Mouse (Mus musculus) myocyte (in vitro differentiated cells): ENCODE measurements around the gene Tmem208.

Experiments
- MAX ChIP-seq: IDR thresholded peaks from one replicate; pipeline ENCODE4 v1.6.1; 2011; ENCODE audit warnings: low read depth, mild to moderate bottlenecking, control low read depth
- MYOD1 ChIP-seq, 3 experiments: IDR thresholded peaks; one replicate each; pipeline ENCODE4 v1.6.1; 2011; ENCODE audit warnings: control low read depth in 2 of 3, low read depth in 2 of 3, mild to moderate bottlenecking in 2 of 3, moderate library complexity in 1 of 3; ENCODE audit not compliant: insufficient read length in 2 of 3, control insufficient read depth in 1 of 3
- POLR2A ChIP-seq: IDR thresholded peaks from one replicate; pipeline ENCODE4 v1.6.1; 2011; ENCODE audit warnings: low read depth, mild to moderate bottlenecking, control low read depth, moderate library complexity; ENCODE audit not compliant: insufficient read length
- REST ChIP-seq: IDR thresholded peaks from one replicate; pipeline ENCODE4 v1.6.1; 2011; ENCODE audit warnings: mild to moderate bottlenecking, control low read depth, moderate library complexity; ENCODE audit not compliant: insufficient read depth, insufficient read length
- TCF12 ChIP-seq: IDR thresholded peaks from one replicate; pipeline ENCODE4 v1.6.1; 2011; ENCODE audit warnings: mild to moderate bottlenecking, control low read depth; ENCODE audit not compliant: poor library complexity, insufficient read depth, severe bottlenecking
- USF1 ChIP-seq: IDR thresholded peaks from one replicate; pipeline ENCODE4 v1.6.1; 2011; ENCODE audit warnings: low read depth, mild to moderate bottlenecking, control low read depth, moderate library complexity

DNA sequence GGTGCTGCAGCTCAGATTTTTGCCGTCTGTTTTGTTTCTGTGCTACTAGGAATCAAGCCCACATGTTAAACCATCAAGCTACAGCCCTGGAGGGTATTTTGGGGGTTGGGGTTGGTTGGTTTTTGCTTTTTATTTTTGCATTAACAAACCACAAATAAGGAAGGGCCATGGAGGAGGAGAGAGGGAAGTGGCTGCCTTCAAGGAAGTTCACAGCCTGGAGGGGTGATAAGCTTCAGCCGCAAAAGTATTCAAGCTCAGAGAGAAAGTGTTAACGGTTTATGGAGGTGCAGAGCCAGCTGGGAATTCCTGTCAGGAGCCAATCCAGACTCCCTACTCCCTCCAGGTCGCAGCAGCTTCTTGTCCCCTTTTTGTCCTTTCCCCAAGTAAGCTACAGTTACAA lies 12.8 kb downstream of the Tmem208 start:
- TF ChIP-seq MAX (no peak), POLR2A (no peak), REST (no peak), TCF12 (no peak), MYOD1 (IDR thresholded peaks at IDR 0.05; ENCODE audit: control insufficient read depth in 1 of 3, insufficient read length in 2 of 3, low read depth in 2 of 3) (no peak), USF1 (no peak)
